ENCODE assay signal across 20 mouse cellular contexts in genomic region chr2:106210773-106211172, GRCm38 (mm10).
DNase-seq lines count a peak whose midpoint lies in the region; ATAC-seq and TF ChIP-seq lines count a peak whose summit lies in the region.
"Had no signal": no experiment of that assay in that cellular context is flagged by ENCODE, and none has a peak within 500 bp of the region (broad histone marks: within the 10 kb centered on the region; RNA-seq: fewer than 3 reads in every experiment).

No protein-coding gene starts in this region.

- no peaks in the 10 kb centered on the region for H3K27me3 ChIP-seq in CH12.LX (replicated peaks)
- H3K27me3 ChIP-seq in limb, embryonic 10.5 days (ENCODE audit: low read depth, poor library complexity, severe bottlenecking): no peaks in the 10 kb centered on the region

- H3K4me1 ChIP-seq in CH12.LX (ENCODE audit: control insufficient read depth in 1 of 2, insufficient read depth in 2 of 2) (no peaks in the 10 kb centered on the region), ES-E14 (ENCODE audit: control insufficient read depth in 2 of 2, insufficient read depth in 2 of 2, low read length in 2 of 2, poor library complexity in 1 of 2) (no peaks in the 10 kb centered on the region)
- no peaks in the 10 kb centered on the region for H3K4me1 ChIP-seq in limb, embryonic 10.5 days

- H3K27ac ChIP-seq in CH12.LX (ENCODE audit: insufficient read depth, low read depth) (no peak overlapping the region), ES-E14 (ENCODE audit: insufficient read depth, low read depth, low read length, poor library complexity, severe bottlenecking) (no peak overlapping the region)
- H3K27ac ChIP-seq in limb, embryonic 10.5 days: no peak overlapping the region

- no peak overlapping the region for H3K9ac ChIP-seq in CH12.LX (ENCODE audit: insufficient read depth, low read depth)
- no peak overlapping the region for H3K9ac ChIP-seq in ES-E14 (ENCODE audit: insufficient read depth, low read depth, low read length, poor library complexity, severe bottlenecking)

- H3K9me3 ChIP-seq in CH12.LX (replicated peaks; ENCODE audit: low read length) (no peaks in the 10 kb centered on the region), ES-E14 (ENCODE audit: control insufficient read depth, insufficient read depth, low read depth, low read length) (no peaks in the 10 kb centered on the region)
- no peaks in the 10 kb centered on the region for H3K9me3 ChIP-seq in limb, embryonic 10.5 days (replicated peaks)
- H3K9me3 ChIP-seq: G1E had no signal

- no peak for TF ChIP-seq RAD21 in CH12.LX (IDR thresholded peaks at IDR 0.05; ENCODE audit: low read depth, low read length)

- H3K4me3 ChIP-seq in CH12.LX (replicated peaks in 1 of 3; ENCODE audit: low read depth in 2 of 3, low read length in 2 of 3, poor library complexity in 1 of 3) (no peak overlapping the region), ES-E14 (ENCODE audit: insufficient read depth in 1 of 2, low read depth in 1 of 2, low read length in 2 of 2, poor library complexity in 1 of 2, severe bottlenecking in 1 of 2) (no peak overlapping the region)
- no peak overlapping the region for H3K4me3 ChIP-seq in limb, embryonic 10.5 days

- in situ Hi-C loops in CH12.LX (cut with MboI; ENCODE audit: low pct_ligation_motif_present, low pct_unique_long_range_greater_than_20kb, low sequenced_read_pairs) (no loop called here), ES-E14 (cut with MboI; ENCODE audit: low sequenced_read_pairs in 2 of 2, unreplicated experiment in 2 of 2) (no loop called here)

- WGBS in limb, embryonic 10.5 days: 81% methylated on average over 1 of the region's 1 CpGs

- dilution Hi-C loops in CH12.LX (cut with MboI; ENCODE audit: extremely low pct_ligation_motif_present, extremely low pct_unique_long_range_greater_than_20kb, low sequenced_read_pairs): no loop called here

- no peak overlapping the region for H3K4me2 ChIP-seq in CH12.LX (ENCODE audit: insufficient read depth, low read depth, poor library complexity, severe bottlenecking)

- no peak for DNase-seq in CH12.LX (ENCODE audit: extremely low read depth)
- no peak for DNase-seq in ES-E14 (ENCODE audit: low read depth, low spot score)
- no peak for DNase-seq in limb, embryonic 10.5 days (ENCODE audit: low spot score)
- DNase-seq: adrenal gland, adult 2 months; adrenal gland, adult 8-10 months; adrenal gland, postnatal 10 days; adrenal gland, postnatal 14 days; adrenal gland, postnatal 25 days; adrenal gland, postnatal 36 days; B cell, adult 2 months; cerebellum, adult 11 months; cerebellum, adult 11-12 months; cerebellum, adult 18-20 months; cerebellum, adult 2 months; cerebellum, adult 8-10 months had no signal

- TF ChIP-seq POLR2A in CH12.LX (IDR thresholded peaks at IDR 0.05; ENCODE audit: low read depth, low read length): no peak

- H3K79me2 ChIP-seq in CH12.LX (replicated peaks; ENCODE audit: control insufficient read depth, extremely low read depth, insufficient read depth, poor library complexity, severe bottlenecking): no peaks in the 10 kb centered on the region

- ATAC-seq in monocyte, adult 5-6 weeks (replicated peaks; ENCODE audit: insufficient number of reproducible peaks, low FRiP score, low TSS enrichment, poor library complexity, severe bottlenecking): no peak
- ATAC-seq: activated CD4-positive, CD25-positive, alpha-beta regulatory T cell, adult 4 months; CD4-positive, CD25-positive, alpha-beta regulatory T cell, adult 4 months; Patski had no signal

- H3K36me3 ChIP-seq in CH12.LX (replicated peaks in 1 of 2; ENCODE audit: control insufficient read depth in 1 of 2, insufficient read depth in 1 of 2, low read length in 1 of 2): no peaks in the 10 kb centered on the region
- H3K36me3 ChIP-seq in ES-E14 (ENCODE audit: control insufficient read depth, insufficient read depth, low read length, poor library complexity, severe bottlenecking): no peaks in the 10 kb centered on the region
- no peaks in the 10 kb centered on the region for H3K36me3 ChIP-seq in limb, embryonic 10.5 days
- H3K36me3 ChIP-seq: G1E had no signal

- no peak for TF ChIP-seq CTCF in CH12.LX (conservative IDR thresholded peaks at IDR 0.05 in 1 of 2, IDR thresholded peaks at IDR 0.05 in 1 of 2; ENCODE audit: low read depth in 2 of 2, low read length in 2 of 2)

- no peak for TF ChIP-seq EP300 in CH12.LX (IDR thresholded peaks at IDR 0.05; ENCODE audit: low read length)

TF ChIP-seq in CH12.LX, 34 proteins besides CTCF, POLR2A, EP300 and RAD21:
- peak; percentile 72 for TF ChIP-seq MAFK (IDR thresholded peaks at IDR 0.05; ENCODE audit: insufficient replicate concordance, low read length)
- no peak for TF ChIP-seq GABPA (IDR thresholded peaks at IDR 0.05; ENCODE audit: insufficient replicate concordance, low read depth, low read length)

TF ChIP-seq in ES-E14, 5 proteins besides CTCF, POLR2A, EP300 and RAD21:
- peak; percentile 84 for TF ChIP-seq MAFK (IDR thresholded peaks at IDR 0.05; ENCODE audit: insufficient read depth, low read depth, low read length)
- no peak for TF ChIP-seq ZNF384 (IDR thresholded peaks at IDR 0.05; ENCODE audit: low read depth, low read length)
- no peak for TF ChIP-seq CHD2 (IDR thresholded peaks at IDR 0.05; ENCODE audit: low read depth, low read length)
